Mouse (Mus musculus) CH12.LX (cell line): ENCODE measurements around the gene Cnih3. TPM values are rescaled to one million over a fixed set of nuclear protein-coding genes. Genes with fewer than 3 reads are reported as not detected.

Experiments used
- DNase-seq: peaks from one replicate; pipeline ENCODE4 v3.0.0-alpha.2; 2013; ENCODE audit errors: extremely low read depth
- H3K27ac ChIP-seq: 2 replicates; pipeline ENCODE4 v1.5.1; 2012; ENCODE audit warnings: low read depth, mild to moderate bottlenecking, control low read depth, moderate library complexity; ENCODE audit not compliant: insufficient read depth
- H3K27me3 ChIP-seq: replicated peaks from 2 replicates; pipeline ENCODE3; 2012; ENCODE audit warnings: inconsistent platforms
- H3K36me3 ChIP-seq, 2 experiments: replicated peaks in 1 of 2; 2 replicates each; pipeline versions ENCODE3 to v1.6.1; 2012; ENCODE audit warnings: inconsistent platforms in 1 of 2, low read length in 1 of 2, mild to moderate bottlenecking in 1 of 2, mixed read lengths in 1 of 2, moderate library complexity in 1 of 2; ENCODE audit not compliant: control insufficient read depth in 1 of 2, insufficient read depth in 1 of 2
- H3K4me1 ChIP-seq, 2 experiments: 2 replicates each; pipeline ENCODE4 v1.6.1; 2012; ENCODE audit warnings: inconsistent platforms in 1 of 2, moderate library complexity in 1 of 2; ENCODE audit not compliant: insufficient read depth in 2 of 2, control insufficient read depth in 1 of 2
- H3K4me2 ChIP-seq: 2 replicates; pipeline ENCODE4 v1.6.1; 2012; ENCODE audit warnings: low read depth, mild to moderate bottlenecking, control low read depth; ENCODE audit not compliant: poor library complexity, insufficient read depth, severe bottlenecking
- H3K4me3 ChIP-seq, 3 experiments: fragments of 150-350 bp in 1 of 3; sonication (generic) in 1 of 3; replicated peaks in 1 of 3; 2 replicates each; pipeline versions ENCODE3 to v1.5.1; 2011 to 2012; ENCODE audit warnings: low read depth in 2 of 3, low read length in 2 of 3, mild to moderate bottlenecking in 2 of 3, moderate library complexity in 2 of 3, control low read depth in 1 of 3, improper control_type of control experiment in 1 of 3, inconsistent platforms in 1 of 3, mixed read lengths in 1 of 3; ENCODE audit not compliant: poor library complexity in 1 of 3
- H3K79me2 ChIP-seq: replicated peaks from 2 replicates; pipeline ENCODE4 v1.6.1; 2012; ENCODE audit warnings: mild to moderate bottlenecking, moderate library complexity; ENCODE audit not compliant: control insufficient read depth, poor library complexity, insufficient read depth, severe bottlenecking; ENCODE audit errors: extremely low read depth
- H3K9ac ChIP-seq: 2 replicates; pipeline ENCODE4 v1.6.1; 2012; ENCODE audit warnings: low read depth, mild to moderate bottlenecking, control low read depth, moderate library complexity; ENCODE audit not compliant: insufficient read depth
- H3K9me3 ChIP-seq: replicated peaks from 2 replicates; pipeline ENCODE3; 2012; ENCODE audit warnings: low read length, inconsistent platforms, mixed read lengths
- CHD1 ChIP-seq: IDR thresholded peaks from 2 replicates; pipeline ENCODE4 v1.6.1; 2012; ENCODE audit warnings: low read depth, low read length, improper control_type of control experiment, inconsistent platforms
- CHD2 ChIP-seq: IDR thresholded peaks from 2 replicates; pipeline ENCODE4 v1.6.1; 2011; ENCODE audit warnings: low read length, improper control_type of control experiment
- CTCF ChIP-seq, 2 experiments: IDR thresholded peaks in 1 of 2; conservative IDR thresholded peaks in 1 of 2; 2 replicates each; pipeline ENCODE4 v1.5.1; 2011 to 2012; ENCODE audit warnings: low read depth in 2 of 2, low read length in 2 of 2, improper control_type of control experiment in 1 of 2, inconsistent platforms in 1 of 2, mild to moderate bottlenecking in 1 of 2, moderate library complexity in 1 of 2
- E2F4 ChIP-seq: IDR thresholded peaks from 2 replicates; pipeline ENCODE4 v1.6.1; 2011; ENCODE audit warnings: low read depth, low read length, improper control_type of control experiment; ENCODE audit not compliant: insufficient replicate concordance
- ELF1 ChIP-seq: IDR thresholded peaks from 2 replicates; pipeline ENCODE4 v1.6.1; 2014; ENCODE audit warnings: low read depth, mild to moderate bottlenecking, inconsistent platforms, low read length, improper control_type of control experiment
- GABPA ChIP-seq: IDR thresholded peaks from 2 replicates; pipeline ENCODE4 v1.6.1; 2012; ENCODE audit warnings: low read depth, low read length, improper control_type of control experiment, inconsistent platforms; ENCODE audit not compliant: insufficient replicate concordance
- HCFC1 ChIP-seq: IDR thresholded peaks from 2 replicates; pipeline ENCODE4 v1.6.1; 2012; ENCODE audit warnings: low read depth, mild to moderate bottlenecking, inconsistent platforms, low read length, improper control_type of control experiment
- IRF4 ChIP-seq: IDR thresholded peaks from 2 replicates; pipeline ENCODE4 v1.6.1; 2014; ENCODE audit warnings: low read depth, mild to moderate bottlenecking, inconsistent platforms, low read length, improper control_type of control experiment
- JUN ChIP-seq: IDR thresholded peaks from 2 replicates; pipeline ENCODE4 v1.6.1; 2011; ENCODE audit warnings: low read depth, mild to moderate bottlenecking, low read length, improper control_type of control experiment, moderate library complexity; ENCODE audit not compliant: insufficient read depth
- JUND ChIP-seq: conservative IDR thresholded peaks from 2 replicates; pipeline ENCODE4 v1.6.1; 2011; ENCODE audit warnings: low read depth, low read length, improper control_type of control experiment
- MAFK ChIP-seq: IDR thresholded peaks from 2 replicates; pipeline ENCODE4 v1.6.1; 2011; ENCODE audit warnings: low read length, improper control_type of control experiment; ENCODE audit not compliant: insufficient replicate concordance
- MAX ChIP-seq: IDR thresholded peaks from 2 replicates; pipeline ENCODE4 v1.6.1; 2011; ENCODE audit warnings: low read length, improper control_type of control experiment
- MAZ ChIP-seq: IDR thresholded peaks from 2 replicates; pipeline ENCODE4 v1.6.1; 2012; ENCODE audit warnings: low read depth, mild to moderate bottlenecking, inconsistent platforms, low read length, improper control_type of control experiment, moderate library complexity
- MXI1 ChIP-seq: IDR thresholded peaks from 2 replicates; pipeline ENCODE4 v1.6.1; 2011; ENCODE audit warnings: mild to moderate bottlenecking, low read depth, low read length, improper control_type of control experiment
- MYC ChIP-seq: IDR thresholded peaks from 2 replicates; pipeline ENCODE4 v1.6.1; 2011; ENCODE audit warnings: low read depth, mild to moderate bottlenecking, improper control_type of control experiment, low read length
- NELFE ChIP-seq: IDR thresholded peaks from 2 replicates; pipeline ENCODE4 v1.6.1; 2011; ENCODE audit warnings: low read depth, low read length, improper control_type of control experiment
- PAX5 ChIP-seq: IDR thresholded peaks from 2 replicates; pipeline ENCODE4 v1.6.1; 2012; ENCODE audit warnings: low read length, inconsistent platforms, mixed read lengths
- POLR2A ChIP-seq: IDR thresholded peaks from 2 replicates; pipeline ENCODE4 v1.6.1; 2011; ENCODE audit warnings: low read depth, mild to moderate bottlenecking, improper control_type of control experiment, low read length
- POLR2AphosphoS2 ChIP-seq: IDR thresholded peaks from 2 replicates; pipeline ENCODE4 v1.6.1; 2011; ENCODE audit warnings: low read depth, low read length, improper control_type of control experiment
- RAD21 ChIP-seq: IDR thresholded peaks from 2 replicates; pipeline ENCODE4 v1.6.1; 2011; ENCODE audit warnings: low read depth, mild to moderate bottlenecking, low read length, improper control_type of control experiment, moderate library complexity
- RCOR1 ChIP-seq: conservative IDR thresholded peaks from 2 replicates; pipeline ENCODE4 v1.6.1; 2012; ENCODE audit warnings: low read depth, mild to moderate bottlenecking, inconsistent platforms, low read length, improper control_type of control experiment
- SIN3A ChIP-seq: IDR thresholded peaks from 2 replicates; pipeline ENCODE4 v1.6.1; 2012; ENCODE audit warnings: low read length, improper control_type of control experiment, inconsistent platforms
- SMC3 ChIP-seq: IDR thresholded peaks from 2 replicates; pipeline ENCODE4 v1.6.1; 2011; ENCODE audit warnings: low read depth, low read length, improper control_type of control experiment
- TBP ChIP-seq: conservative IDR thresholded peaks from 2 replicates; pipeline ENCODE4 v1.6.1; 2011; ENCODE audit warnings: low read depth, low read length, improper control_type of control experiment
- TCF12 ChIP-seq: IDR thresholded peaks from 2 replicates; pipeline ENCODE4 v1.6.1; 2014; ENCODE audit warnings: low read depth, mild to moderate bottlenecking, inconsistent platforms, low read length, improper control_type of control experiment
- UBTF ChIP-seq: IDR thresholded peaks from 2 replicates; pipeline ENCODE4 v1.6.1; 2012; ENCODE audit warnings: low read depth, mild to moderate bottlenecking, inconsistent platforms, low read length, improper control_type of control experiment, moderate library complexity
- USF1 ChIP-seq: IDR thresholded peaks from 2 replicates; pipeline ENCODE4 v1.6.1; 2014; ENCODE audit warnings: low read depth, mild to moderate bottlenecking, inconsistent platforms, low read length, improper control_type of control experiment
- ZC3H11A ChIP-seq: IDR thresholded peaks from 2 replicates; pipeline ENCODE4 v1.6.1; 2012; ENCODE audit warnings: low read depth, mild to moderate bottlenecking, inconsistent platforms, low read length, improper control_type of control experiment
- ZKSCAN1 ChIP-seq: IDR thresholded peaks from 2 replicates; pipeline ENCODE4 v1.6.1; 2012; ENCODE audit warnings: low read depth, inconsistent platforms, low read length, improper control_type of control experiment, borderline replicate concordance
- ZMIZ1 ChIP-seq: IDR thresholded peaks from 2 replicates; pipeline ENCODE4 v1.6.1; 2012; ENCODE audit warnings: low read depth, mild to moderate bottlenecking, inconsistent platforms, low read length, improper control_type of control experiment
- ZNF384 ChIP-seq: IDR thresholded peaks from 2 replicates; pipeline ENCODE4 v1.6.1; 2012; ENCODE audit warnings: low read depth, low read length, improper control_type of control experiment, inconsistent platforms
- dilution Hi-C: fragments of 300-500 bp; cut with MboI; formaldehyde crosslinking; loops from 2 replicates; pipeline ENCODE4 v1.14.3; 2020; ENCODE audit warnings: low sequenced_read_pairs; ENCODE audit not compliant: extremely low pct_unique_long_range_greater_than_20kb, extremely low pct_ligation_motif_present
- in situ Hi-C: fragments of 300-500 bp; cut with MboI; formaldehyde crosslinking; loops from 3 replicates; pipeline ENCODE4 v1.14.3; 2019; ENCODE audit warnings: low sequenced_read_pairs, low pct_ligation_motif_present, low pct_unique_long_range_greater_than_20kb, mixed read lengths
- polyA plus RNA-seq: library from polyadenylated mRNA; unstranded; fragments of >175 nt; gene quantifications from 2 replicates; pipeline ENCODE4 v1.2.1, GENCODE M21; 2012; ENCODE audit warnings: low read depth; ENCODE audit not compliant: insufficient read length
- total RNA-seq, 2 experiments: library from RNA; depleted of rRNA; stranded (reverse); fragments of 300-350 nt in 1 of 2; fragments of >200 nt in 1 of 2; gene quantifications; 2 replicates each; pipeline ENCODE4 v1.2.3; 2012 to 2014

Gene Cnih3
- total and polyA plus RNA-seq, 3 experiments: not detected

DNA sequence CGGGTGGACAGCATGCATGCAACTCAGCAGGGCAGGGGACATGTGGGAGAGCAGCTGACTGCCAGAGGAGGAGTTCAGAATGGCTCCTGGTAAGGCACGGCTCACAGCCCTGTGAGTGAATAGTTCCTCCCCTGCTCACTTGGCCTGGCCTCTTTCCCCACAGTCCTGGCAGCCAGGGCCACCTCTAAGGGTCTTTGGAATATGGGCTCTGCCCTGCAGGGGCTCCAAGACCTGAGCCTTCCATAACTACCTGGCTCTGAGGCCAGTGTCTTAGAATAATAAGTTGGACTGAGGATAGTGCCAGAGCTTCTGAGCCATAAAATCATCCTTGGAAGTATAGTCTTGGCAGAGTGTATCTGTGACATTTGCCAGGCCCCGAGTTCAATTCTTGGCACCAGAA lies 12.9 kb downstream of the Cnih3 start:
- Histone ChIP-seq H3K4me3 (no peak overlapping the region), H3K27ac (no peak overlapping the region), H3K27me3 (no peaks in the 10 kb centered on the region), H3K9ac (no peak overlapping the region), H3K36me3 (no peaks in the 10 kb centered on the region), H3K9me3 (peaks cover 2% of the 10 kb centered on the region), H3K4me1 (peaks cover 3 to 29% of the 10 kb centered on the region in 2 experiments; a peak in 2 of 4 replicates), H3K4me2 (no peak overlapping the region), H3K79me2 (no peaks in the 10 kb centered on the region)
- in situ Hi-C loops (no loop called here), dilution Hi-C loops (no loop called here)
- no peak for DNase-seq
- TF ChIP-seq MAFK (no peak), ZKSCAN1 (no peak), GABPA (no peak), MXI1 (no peak), MAX (no peak), SMC3 (no peak), USF1 (no peak), ELF1 (no peak), IRF4 (no peak), MYC (no peak), ZC3H11A (no peak), PAX5 (no peak), HCFC1 (no peak), TCF12 (no peak), POLR2A (no peak), CHD2 (no peak), JUND (no peak), RAD21 (no peak)

DNA sequence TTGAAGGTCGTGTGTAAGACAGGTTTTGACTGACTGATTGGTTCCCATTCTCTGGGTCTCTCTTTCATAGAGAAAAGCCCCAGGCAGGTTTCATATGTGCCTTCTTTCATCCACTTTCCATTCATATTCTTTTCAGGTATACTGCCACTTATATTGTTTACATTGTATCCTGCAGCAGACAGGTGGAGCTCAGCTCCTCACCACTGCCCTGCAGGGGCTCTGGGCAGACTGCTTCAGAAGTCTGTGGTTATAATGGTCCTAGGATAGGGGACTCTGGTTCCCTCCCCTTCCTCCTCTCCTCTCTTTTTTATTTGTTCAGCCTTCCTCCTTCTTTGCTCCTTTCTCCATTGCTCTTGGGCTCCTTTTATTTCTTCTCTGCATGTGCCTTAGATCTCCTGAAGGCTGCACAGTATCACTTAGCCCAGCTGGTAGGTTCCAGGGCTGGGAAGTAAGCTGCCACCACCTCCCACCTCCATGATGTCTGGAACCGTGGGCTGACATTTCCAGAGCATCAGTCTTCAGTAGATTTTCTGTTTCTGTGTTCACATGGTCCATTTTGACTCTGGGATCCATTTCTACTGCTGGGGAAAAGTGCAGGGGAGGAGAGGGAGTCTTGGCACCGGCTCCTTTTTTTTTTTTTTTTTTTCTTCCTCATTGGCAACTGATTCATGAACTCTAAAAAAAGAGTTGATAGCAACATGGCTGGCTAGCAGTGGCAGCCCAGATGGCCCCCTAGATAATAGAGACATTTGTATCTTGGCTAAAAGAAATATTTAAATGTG lies 16.6 kb downstream of the Cnih3 start:
- Histone ChIP-seq H3K4me1 (peaks cover 3 to 35% of the 10 kb centered on the region in 2 experiments; a peak in 2 of 4 replicates), H3K27ac (no peak overlapping the region), H3K9me3 (no peaks in the 10 kb centered on the region), H3K36me3 (no peaks in the 10 kb centered on the region), H3K4me3 (no peak overlapping the region), H3K4me2 (no peak overlapping the region), H3K27me3 (peaks cover 1% of the 10 kb centered on the region), H3K79me2 (no peaks in the 10 kb centered on the region), H3K9ac (no peak overlapping the region)
- DNase-seq: no peak
- dilution Hi-C loops (no loop called here), in situ Hi-C loops (no loop called here)
- TF ChIP-seq ZMIZ1: no peak
- no peak for TF ChIP-seq MXI1
- no peak for TF ChIP-seq NELFE
- no peak for TF ChIP-seq ZC3H11A
- TF ChIP-seq HCFC1: no peak
- no peak for TF ChIP-seq JUN
- TF ChIP-seq RCOR1: no peak
- TF ChIP-seq CTCF (conservative IDR thresholded peaks at IDR 0.05 in 1 of 2, IDR thresholded peaks at IDR 0.05 in 1 of 2; ENCODE audit: low read depth in 2 of 2, low read length in 2 of 2): no peak
- no peak for TF ChIP-seq E2F4
- TF ChIP-seq CHD1: no peak
- TF ChIP-seq TBP: no peak
- TF ChIP-seq SIN3A: no peak
- TF ChIP-seq ZNF384: no peak
- no peak for TF ChIP-seq IRF4
- no peak for TF ChIP-seq POLR2AphosphoS2
- no peak for TF ChIP-seq MAFK
- no peak for TF ChIP-seq UBTF
- no peak for TF ChIP-seq SMC3
- TF ChIP-seq MAZ: no peak
- TF ChIP-seq MAX: no peak
